Mouse (Mus musculus) midbrain, embryonic 12.5 days (tissue): ENCODE measurements around the gene Hbs1l. TPM values are rescaled to one million over a fixed set of nuclear protein-coding genes. Genes with fewer than 3 reads are reported as not detected.

Experiments
- ATAC-seq: fragments of 200-750 bp; cut with Nextera tagmentation; 2 replicates; pipeline ENCODE4 v1.8.0; 2017; ENCODE audit warnings: low read depth, moderate TSS enrichment, moderate library complexity; ENCODE audit not compliant: low FRiP score
- H3K27ac ChIP-seq: fragments of 300-500 bp; sonication (generic); replicated peaks from 2 replicates; pipeline ENCODE4 v1.5.1; 2016; ENCODE audit warnings: mild to moderate bottlenecking
- H3K27me3 ChIP-seq: fragments of 300-500 bp; sonication (generic); 2 replicates; pipeline ENCODE4 v1.6.1; 2016; ENCODE audit warnings: mild to moderate bottlenecking
- H3K36me3 ChIP-seq: fragments of 300-500 bp; sonication (generic); 2 replicates; pipeline ENCODE4 v1.6.1; 2016
- H3K4me1 ChIP-seq: fragments of 300-500 bp; sonication (generic); 2 replicates; pipeline ENCODE4 v1.6.1; 2016
- H3K4me2 ChIP-seq: fragments of 300-500 bp; sonication (generic); replicated peaks from 2 replicates; pipeline ENCODE4 v1.6.1; 2016; ENCODE audit warnings: mild to moderate bottlenecking, moderate library complexity
- H3K4me3 ChIP-seq: fragments of 300-500 bp; sonication (generic); 2 replicates; pipeline ENCODE4 v1.5.1; 2016; ENCODE audit warnings: mild to moderate bottlenecking
- H3K9ac ChIP-seq: fragments of 300-500 bp; sonication (generic); replicated peaks from 2 replicates; pipeline ENCODE4 v1.6.1; 2016; ENCODE audit warnings: mild to moderate bottlenecking, moderate library complexity
- H3K9me3 ChIP-seq: fragments of 300-500 bp; sonication (generic); 2 replicates; pipeline ENCODE4 v1.6.1; 2016; ENCODE audit warnings: mild to moderate bottlenecking
- WGBS: fragments of 180-500 bp; shearing (Covaris S2); methylation state at CpG from one replicate; pipeline ENCODE4 v1.1.7; 2016; 5-methylcytosine and 5-hydroxymethylcytosine counted together
- polyA plus RNA-seq: library from polyadenylated mRNA; unstranded; fragments of >200 nt; fragmentation: Nextera tagmentation; extraction: Ambion mirVana; gene quantifications from 2 replicates; pipeline ENCODE4 v1.2.1, GENCODE M21; 2016

Gene Hbs1l
- polyA plus RNA-seq, 1 experiment from 2014 or later: 128 TPM

DNA sequence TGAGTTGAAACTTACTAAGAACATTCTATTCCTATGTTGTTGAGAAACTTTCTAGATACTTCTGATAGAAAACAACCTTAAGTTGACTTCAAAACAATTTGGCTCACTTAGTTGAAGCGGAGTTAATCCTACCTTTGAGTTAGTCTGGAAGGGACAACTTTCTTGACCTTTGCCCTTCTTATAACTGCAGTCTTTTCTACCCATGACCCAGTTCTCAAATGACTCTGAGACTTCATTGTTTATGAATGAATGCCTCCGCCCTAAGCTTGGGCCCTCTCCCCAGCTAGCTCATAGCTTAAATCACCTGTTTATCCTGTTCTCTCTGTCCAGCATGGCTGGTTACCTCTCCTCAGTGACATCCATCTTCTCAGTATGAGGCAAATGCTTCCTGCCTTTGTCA, 73.8 kb downstream of the Hbs1l start:
- H3K36me3 ChIP-seq: peaks cover 58% of the 10 kb centered on the region
- no peak overlapping the region for H3K27ac ChIP-seq
- no peak for ATAC-seq
- H3K4me2 ChIP-seq: no peak overlapping the region
- no peaks in the 10 kb centered on the region for H3K4me1 ChIP-seq
- H3K9me3 ChIP-seq: no peaks in the 10 kb centered on the region
- no peaks in the 10 kb centered on the region for H3K27me3 ChIP-seq
- no peak overlapping the region for H3K4me3 ChIP-seq
- no peak overlapping the region for H3K9ac ChIP-seq
- 38% methylated on average over 2 of the region's 2 CpGs for WGBS

- H3K27ac ChIP-seq: no peak overlapping the region
- 99% methylated on average over 6 of the region's 6 CpGs for WGBS
- no peak overlapping the region for H3K4me2 ChIP-seq
- no peaks in the 10 kb centered on the region for H3K27me3 ChIP-seq
- peaks cover 35% of the 10 kb centered on the region for H3K36me3 ChIP-seq
- H3K9ac ChIP-seq: no peak overlapping the region
- ATAC-seq: no peak
- no peaks in the 10 kb centered on the region for H3K4me1 ChIP-seq
- no peak overlapping the region for H3K4me3 ChIP-seq
- H3K9me3 ChIP-seq: no peaks in the 10 kb centered on the region
These were observed 76.5 kb downstream of the Hbs1l start for GRCm38 (mm10) chr10:21372271-21372670.

DNA sequence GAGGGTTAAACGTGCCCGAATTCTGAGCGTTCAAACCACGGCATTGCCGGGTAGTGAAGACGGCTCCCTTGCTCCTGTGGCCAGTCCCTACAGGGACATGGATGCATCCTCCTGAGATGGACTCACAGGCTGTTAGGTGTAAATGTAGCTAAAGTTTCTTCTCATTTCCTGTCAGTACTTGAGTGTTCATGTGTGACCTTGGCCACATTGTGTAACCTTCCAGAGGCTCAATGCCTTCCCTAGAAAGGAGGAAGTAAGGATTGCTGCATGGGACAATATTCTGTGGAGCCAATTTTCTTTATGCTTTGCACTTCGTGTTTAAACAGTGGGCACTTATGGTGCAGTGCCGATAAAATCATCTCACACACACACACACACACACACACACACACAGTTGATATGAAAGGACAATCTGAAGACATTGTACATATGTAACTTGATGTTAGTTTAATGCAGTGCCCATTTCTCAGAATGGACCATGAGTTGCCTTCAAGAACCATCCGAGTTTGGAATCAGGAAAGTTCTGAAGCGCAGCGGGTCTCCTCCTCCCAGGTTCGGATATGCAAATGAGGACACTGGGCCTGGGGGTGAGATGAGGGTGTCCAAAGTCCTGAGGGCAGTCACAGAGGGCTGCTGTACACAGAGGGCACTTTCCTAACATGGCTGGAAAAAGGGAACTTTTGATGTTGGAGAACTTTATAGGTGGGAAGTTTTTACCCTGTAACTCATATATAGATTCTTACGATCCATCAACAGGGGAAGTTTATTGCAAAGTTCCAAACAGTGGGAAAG, 81.1 kb downstream of the Hbs1l start, which contains the start of gene Aldh8a1:
TSS of gene Aldh8a1 (plus strand) at position 610 of the 792 bp plus-strand sequence.
- Histone ChIP-seq H3K27ac (no peak within 1 kb of the TSS), H3K9ac (no peak within 1 kb of the TSS), H3K27me3 (no peaks in the 10 kb centered on the region), H3K4me3 (no peak within 1 kb of the TSS), H3K36me3 (no peaks in the 10 kb centered on the region), H3K4me2 (no peak within 1 kb of the TSS), H3K9me3 (no peaks in the 10 kb centered on the region), H3K4me1 (no peaks in the 10 kb centered on the region)
- no peak for ATAC-seq
- 89% methylated on average over 13 of the region's 13 CpGs for WGBS

- ATAC-seq: no peak
- Histone ChIP-seq H3K9ac (no peak overlapping the region), H3K27ac (no peak overlapping the region), H3K36me3 (no peaks in the 10 kb centered on the region), H3K4me3 (no peak overlapping the region), H3K9me3 (no peaks in the 10 kb centered on the region), H3K27me3 (no peaks in the 10 kb centered on the region), H3K4me1 (no peaks in the 10 kb centered on the region), H3K4me2 (no peak overlapping the region)
- WGBS: 72% methylated on average over 9 of the region's 9 CpGs
These were observed 82.6 kb downstream of the Hbs1l start for GRCm38 (mm10) chr10:21378196-21378944.

DNA sequence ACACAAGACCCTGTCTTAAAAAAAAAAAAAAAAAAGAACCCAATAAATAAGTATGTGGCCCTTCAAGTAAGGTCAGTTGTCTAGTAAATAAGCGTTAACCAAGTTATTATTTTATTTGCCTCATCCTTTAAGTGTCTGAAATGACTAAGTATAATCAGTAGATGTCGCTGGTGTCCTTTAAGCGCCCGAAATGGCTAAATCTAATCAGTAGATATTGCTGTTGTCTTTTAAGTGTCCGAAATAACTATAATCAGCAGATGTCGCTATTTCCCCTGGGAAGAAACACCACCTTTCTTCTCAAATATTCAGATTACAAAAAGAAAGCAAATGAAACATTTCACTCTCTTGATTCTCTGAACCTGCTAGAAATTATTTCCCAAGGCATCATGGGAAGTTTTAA, 87.1 kb downstream of the Hbs1l start:
- H3K27ac ChIP-seq: no peak overlapping the region
- H3K27me3 ChIP-seq: no peaks in the 10 kb centered on the region
- no peak overlapping the region for H3K4me3 ChIP-seq
- no peak overlapping the region for H3K4me2 ChIP-seq
- no peaks in the 10 kb centered on the region for H3K36me3 ChIP-seq
- no peaks in the 10 kb centered on the region for H3K4me1 ChIP-seq
- H3K9me3 ChIP-seq: no peaks in the 10 kb centered on the region
- no peak for ATAC-seq
- 28% methylated on average over 6 of the region's 6 CpGs for WGBS
- no peak overlapping the region for H3K9ac ChIP-seq

GRCm38 (mm10) chr10:21385111-21385663, 89.4 kb downstream of the Hbs1l start:
- Histone ChIP-seq H3K9me3 (no peaks in the 10 kb centered on the region), H3K27ac (no peak overlapping the region), H3K27me3 (no peaks in the 10 kb centered on the region), H3K4me1 (no peaks in the 10 kb centered on the region), H3K9ac (no peak overlapping the region), H3K36me3 (no peaks in the 10 kb centered on the region), H3K4me2 (no peak overlapping the region), H3K4me3 (no peak overlapping the region)
- no peak for ATAC-seq
- WGBS: 80% methylated on average over 3 of the region's 3 CpGs

GRCm38 (mm10) chr10:21389075-21389474, 93.3 kb downstream of the Hbs1l start:
- Histone ChIP-seq H3K27ac (no peak overlapping the region), H3K4me1 (no peaks in the 10 kb centered on the region), H3K4me3 (no peak overlapping the region), H3K9ac (no peak overlapping the region), H3K4me2 (no peak overlapping the region), H3K36me3 (no peaks in the 10 kb centered on the region), H3K27me3 (no peaks in the 10 kb centered on the region), H3K9me3 (no peaks in the 10 kb centered on the region)
- 81% methylated on average over 11 of the region's 11 CpGs for WGBS
- ATAC-seq: no peak

DNA sequence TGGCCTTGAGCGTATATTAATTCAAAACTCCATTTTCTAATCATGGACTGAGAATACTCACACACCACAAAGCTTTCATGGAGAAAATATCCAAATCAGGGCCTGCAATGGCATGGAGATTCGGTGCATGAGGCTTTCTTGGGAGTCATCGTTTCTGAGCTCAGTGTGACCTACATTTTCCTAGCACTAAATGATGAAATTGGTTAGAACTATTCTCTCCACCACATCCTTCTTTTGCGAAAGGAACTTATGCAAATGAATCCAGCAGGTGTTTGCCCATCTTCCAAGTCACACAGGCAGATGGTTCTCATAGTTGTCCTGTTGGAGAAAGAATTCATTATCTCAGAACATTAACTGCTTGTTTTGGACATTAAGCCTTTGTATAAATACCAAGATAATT, 94.7 kb downstream of the Hbs1l start:
- H3K27me3 ChIP-seq: no peaks in the 10 kb centered on the region
- H3K27ac ChIP-seq: no peak overlapping the region
- H3K36me3 ChIP-seq: no peaks in the 10 kb centered on the region
- WGBS: 85% methylated on average over 4 of the region's 4 CpGs
- H3K4me3 ChIP-seq: no peak overlapping the region
- H3K9me3 ChIP-seq: no peaks in the 10 kb centered on the region
- no peak overlapping the region for H3K4me2 ChIP-seq
- H3K4me1 ChIP-seq: no peaks in the 10 kb centered on the region
- H3K9ac ChIP-seq: no peak overlapping the region
- ATAC-seq: no peak

DNA sequence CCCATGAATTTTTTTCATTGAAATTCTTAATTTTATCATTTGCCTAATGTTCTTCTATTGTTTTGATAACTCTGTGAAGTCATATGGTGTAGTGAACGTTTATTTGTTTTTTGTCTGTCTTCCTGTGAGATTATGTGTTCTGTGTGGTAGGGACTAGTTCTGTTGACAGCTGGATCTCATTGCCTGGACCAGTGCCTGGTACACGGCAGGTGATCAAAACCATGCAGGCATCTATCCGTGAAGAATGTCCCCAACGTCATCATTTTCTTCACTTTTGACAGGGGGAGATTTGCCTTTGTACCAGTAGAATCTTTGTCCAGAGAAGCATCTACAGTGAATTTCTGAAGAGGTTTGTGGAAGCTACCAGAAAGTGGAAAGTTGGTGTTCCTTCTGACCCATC, 95.5 kb downstream of the Hbs1l start:
- 80% methylated on average over 4 of the region's 4 CpGs for WGBS
- H3K36me3 ChIP-seq: no peaks in the 10 kb centered on the region
- ATAC-seq: no peak

GRCm38 (mm10) chr10:21393390-21393789, 97.6 kb downstream of the Hbs1l start:
- 90% methylated on average over 2 of the region's 2 CpGs for WGBS
- Histone ChIP-seq H3K27ac (no peak overlapping the region), H3K9ac (no peak overlapping the region), H3K36me3 (no peaks in the 10 kb centered on the region), H3K4me2 (no peak overlapping the region), H3K4me1 (no peaks in the 10 kb centered on the region), H3K9me3 (no peaks in the 10 kb centered on the region), H3K4me3 (no peak overlapping the region), H3K27me3 (no peaks in the 10 kb centered on the region)
- no peak for ATAC-seq

More for the DNA sequence above, 95.5 kb downstream of the Hbs1l start:
- no peak overlapping the region for H3K4me3 ChIP-seq
- H3K4me2 ChIP-seq: no peak overlapping the region
- no peaks in the 10 kb centered on the region for H3K4me1 ChIP-seq
- no peaks in the 10 kb centered on the region for H3K27me3 ChIP-seq
- no peaks in the 10 kb centered on the region for H3K9me3 ChIP-seq
- H3K27ac ChIP-seq: no peak overlapping the region
- H3K9ac ChIP-seq: no peak overlapping the region

GRCm38 (mm10) chr10:21395426-21396139, 99.8 kb downstream of the Hbs1l start:
- Histone ChIP-seq H3K27me3 (no peaks in the 10 kb centered on the region), H3K9me3 (no peaks in the 10 kb centered on the region), H3K9ac (no peak overlapping the region), H3K4me1 (no peaks in the 10 kb centered on the region), H3K4me2 (no peak overlapping the region), H3K4me3 (no peak overlapping the region), H3K36me3 (no peaks in the 10 kb centered on the region), H3K27ac (no peak overlapping the region)
- ATAC-seq: no peak
- WGBS: 90% methylated on average over 14 of the region's 14 CpGs
